Comparison of ENCODE assay signal across 28 mouse cellular contexts in the genomic region with DNA sequence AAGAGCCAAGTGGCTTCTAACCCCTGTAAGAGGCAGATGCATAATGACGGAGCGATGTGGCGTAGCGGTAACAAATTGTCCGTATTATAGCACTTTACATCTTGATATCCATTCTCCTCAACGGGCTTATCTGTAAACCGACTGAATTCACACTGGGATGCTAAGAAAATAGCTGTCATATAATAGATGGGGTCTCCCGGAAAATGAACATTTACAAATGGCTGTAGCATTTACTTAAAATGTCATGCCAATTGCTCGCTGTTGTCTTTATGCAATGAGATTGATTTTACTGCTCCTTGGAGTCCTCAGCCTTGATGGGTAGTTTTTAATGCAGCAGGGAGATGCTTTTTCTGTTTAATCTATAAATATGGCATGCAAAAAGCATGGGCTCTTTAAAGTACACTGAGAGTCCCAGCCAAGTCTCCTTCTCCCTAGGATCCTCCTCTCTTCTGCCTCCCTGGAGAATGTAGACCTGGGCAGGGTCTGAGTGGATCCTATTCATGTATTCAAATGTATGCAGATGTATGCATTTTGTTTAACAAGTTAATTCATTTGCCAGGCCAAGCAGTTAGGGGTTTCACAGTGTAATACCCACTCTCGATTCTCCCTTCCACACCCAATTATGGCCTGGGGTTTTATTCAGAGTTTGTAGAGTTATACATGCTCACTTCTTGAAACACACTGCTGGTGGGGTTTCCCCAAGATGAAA.
DNase-seq lines count a peak whose midpoint lies in the region; ATAC-seq and TF ChIP-seq lines count a peak whose summit lies in the region.
"Had no signal": no experiment of that assay in that cellular context is flagged by ENCODE, and none has a peak within 500 bp of the region (broad histone marks: within the 10 kb centered on the region; RNA-seq: fewer than 3 reads in every experiment).

No protein-coding gene starts in this region.

- H3K27me3 ChIP-seq in forebrain, embryonic 13.5 days, result no peaks in the 10 kb centered on the region
- 0 out of 2 replicates have a peak, but pooled peaks cover 5% of the 10 kb centered on the region for H3K27me3 ChIP-seq in forebrain, embryonic 10.5 days (ENCODE audit: poor library complexity, severe bottlenecking)
- H3K27me3 ChIP-seq in midbrain, embryonic 13.5 days, result no peaks in the 10 kb centered on the region
- H3K27me3 ChIP-seq in midbrain, embryonic 15.5 days (replicated peaks), result no peaks in the 10 kb centered on the region
- no peaks in the 10 kb centered on the region for H3K27me3 ChIP-seq in neural tube, embryonic 12.5 days (replicated peaks)
- H3K27me3 ChIP-seq: embryonic facial prominence, embryonic 13.5 days; heart, embryonic 15.5 days; limb, embryonic 12.5 days; midbrain, embryonic 12.5 days; Patski had no signal

- TF ChIP-seq POLR2A in brain, embryonic 14.5 days (IDR thresholded peaks at IDR 0.05; ENCODE audit: borderline replicate concordance, extremely low read depth, insufficient read depth, insufficient read length, poor library complexity, severe bottlenecking), result no peak

- no peak overlapping the region for H3K9ac ChIP-seq in forebrain, embryonic 13.5 days
- no peak overlapping the region for H3K9ac ChIP-seq in midbrain, embryonic 13.5 days (replicated peaks)
- H3K9ac ChIP-seq in midbrain, embryonic 15.5 days, result no peak overlapping the region
- no peak overlapping the region for H3K9ac ChIP-seq in neural tube, embryonic 12.5 days
- H3K9ac ChIP-seq: embryonic facial prominence, embryonic 13.5 days; heart, embryonic 15.5 days; limb, embryonic 12.5 days; liver, embryonic 15.5 days; lung, embryonic 14.5 days; midbrain, embryonic 12.5 days had no signal

- no peak for TF ChIP-seq CTCF in brain, embryonic 14.5 days (IDR thresholded peaks at IDR 0.05; ENCODE audit: borderline replicate concordance, extremely low read depth, insufficient read depth, insufficient read length)

- no peak overlapping the region for H3K4me3 ChIP-seq in forebrain, embryonic 13.5 days
- H3K4me3 ChIP-seq in forebrain, embryonic 10.5 days, result no peak overlapping the region
- H3K4me3 ChIP-seq in midbrain, embryonic 13.5 days (replicated peaks), result no peak overlapping the region
- H3K4me3 ChIP-seq in midbrain, embryonic 15.5 days, result no peak overlapping the region
- H3K4me3 ChIP-seq in neural tube, embryonic 12.5 days, result no peak overlapping the region
- H3K4me3 ChIP-seq: embryonic facial prominence, embryonic 13.5 days; heart, embryonic 10.5 days; heart, embryonic 15.5 days; limb, embryonic 12.5 days; liver, embryonic 15.5 days; midbrain, embryonic 12.5 days had no signal

- peaks cover 31% of the 10 kb centered on the region for H3K4me1 ChIP-seq in forebrain, embryonic 13.5 days
- peaks cover 13% of the 10 kb centered on the region for H3K4me1 ChIP-seq in forebrain, embryonic 10.5 days
- H3K4me1 ChIP-seq in midbrain, embryonic 13.5 days (replicated peaks), result peaks cover 24% of the 10 kb centered on the region
- H3K4me1 ChIP-seq in midbrain, embryonic 15.5 days, result peaks cover 27% of the 10 kb centered on the region
- peaks cover 28% of the 10 kb centered on the region for H3K4me1 ChIP-seq in neural tube, embryonic 12.5 days

- DNase-seq in forebrain, embryonic 10.5 days (ENCODE audit: extremely low spot score, low spot score), result no peak
- DNase-seq in brain, embryonic 14.5 days (ENCODE audit: low read depth), result peak; percentile 74
- DNase-seq in thymus, postnatal 4 days, result no peak
- DNase-seq in heart, adult 8-10 months (ENCODE audit: low spot score), result no peak
- DNase-seq: adrenal gland, postnatal 10 days; cerebellum, adult 11-12 months; cerebellum, adult 9-11 months; gastrocnemius, postnatal 14 days; kidney, postnatal 14 days; lung, embryonic 14.5 days; lung, postnatal 14 days; right cerebral cortex, adult 18-20 months; right cerebral cortex, postnatal 4 days; thymus, adult 18-20 months; thymus, postnatal 25 days had no signal

- no peaks in the 10 kb centered on the region for H3K36me3 ChIP-seq in forebrain, embryonic 13.5 days (ENCODE audit: poor library complexity, severe bottlenecking)
- H3K36me3 ChIP-seq in forebrain, embryonic 10.5 days (replicated peaks), result no peaks in the 10 kb centered on the region
- no peaks in the 10 kb centered on the region for H3K36me3 ChIP-seq in midbrain, embryonic 13.5 days
- no peaks in the 10 kb centered on the region for H3K36me3 ChIP-seq in midbrain, embryonic 15.5 days (replicated peaks)
- no peaks in the 10 kb centered on the region for H3K36me3 ChIP-seq in neural tube, embryonic 12.5 days
- H3K36me3 ChIP-seq: embryonic facial prominence, embryonic 13.5 days; heart, embryonic 10.5 days; heart, embryonic 15.5 days; limb, embryonic 12.5 days; liver, embryonic 15.5 days; midbrain, embryonic 12.5 days had no signal

- H3K27ac ChIP-seq in forebrain, embryonic 13.5 days, result peak overlapping the region; percentile 65
- no peak overlapping the region for H3K27ac ChIP-seq in forebrain, embryonic 10.5 days
- H3K27ac ChIP-seq in midbrain, embryonic 13.5 days, result peak overlapping the region; percentile 16
- no peak overlapping the region for H3K27ac ChIP-seq in midbrain, embryonic 15.5 days
- H3K27ac ChIP-seq in neural tube, embryonic 12.5 days, result no peak overlapping the region
- H3K27ac ChIP-seq: embryonic facial prominence, embryonic 13.5 days; heart, embryonic 10.5 days; heart, embryonic 15.5 days; limb, embryonic 12.5 days; liver, embryonic 15.5 days; midbrain, embryonic 12.5 days; stomach, postnatal 0 days had no signal

- H3K4me2 ChIP-seq in forebrain, embryonic 13.5 days, result no peak overlapping the region
- no peak overlapping the region for H3K4me2 ChIP-seq in midbrain, embryonic 13.5 days (replicated peaks)
- H3K4me2 ChIP-seq in midbrain, embryonic 15.5 days, result no peak overlapping the region
- 0 out of 2 replicates have a peak overlapping the region, but pooled peaks have one; percentile 3 for H3K4me2 ChIP-seq in neural tube, embryonic 12.5 days (replicated peaks)
- H3K4me2 ChIP-seq: embryonic facial prominence, embryonic 13.5 days; heart, embryonic 15.5 days; limb, embryonic 12.5 days; liver, embryonic 15.5 days; lung, embryonic 14.5 days; midbrain, embryonic 12.5 days had no signal

- ATAC-seq in forebrain, embryonic 13.5 days, result peak; percentile 81
- ATAC-seq in midbrain, embryonic 13.5 days, result no peak
- no peak for ATAC-seq in midbrain, embryonic 15.5 days (replicated peaks)
- no peak for ATAC-seq in neural tube, embryonic 12.5 days (ENCODE audit: low FRiP score, low read depth)
- ATAC-seq: intestine, postnatal 0 days; Patski had no signal

- no peaks in the 10 kb centered on the region for H3K9me3 ChIP-seq in forebrain, embryonic 13.5 days (replicated peaks)
- no peaks in the 10 kb centered on the region for H3K9me3 ChIP-seq in forebrain, embryonic 10.5 days
- H3K9me3 ChIP-seq in midbrain, embryonic 13.5 days, result no peaks in the 10 kb centered on the region
- no peaks in the 10 kb centered on the region for H3K9me3 ChIP-seq in midbrain, embryonic 15.5 days
- H3K9me3 ChIP-seq in neural tube, embryonic 12.5 days, result no peaks in the 10 kb centered on the region
- H3K9me3 ChIP-seq: embryonic facial prominence, embryonic 13.5 days; heart, embryonic 10.5 days; heart, embryonic 15.5 days; limb, embryonic 12.5 days; liver, embryonic 15.5 days; midbrain, embryonic 12.5 days had no signal

- WGBS in forebrain, embryonic 13.5 days, result 64% methylated on average over 10 of the region's 10 CpGs
- WGBS in forebrain, embryonic 10.5 days, result 95% methylated on average over 10 of the region's 10 CpGs
- 66% methylated on average over 10 of the region's 10 CpGs for WGBS in midbrain, embryonic 13.5 days
- 53% methylated on average over 10 of the region's 10 CpGs for WGBS in midbrain, embryonic 15.5 days
- WGBS in neural tube, embryonic 12.5 days, result 53% methylated on average over 10 of the region's 10 CpGs

Comparison
In these comparisons a context has a peak if more than half of its experiments do, and no peak if none do; other contexts are left out.
1. H3K27ac ChIP-seq: peak in forebrain, embryonic 13.5 days (single experiment) and midbrain, embryonic 13.5 days (single experiment); none in forebrain, embryonic 10.5 days (single experiment), midbrain, embryonic 15.5 days (single experiment) and neural tube, embryonic 12.5 days (single experiment).